Mouse (Mus musculus): ENCODE measurements at regions not wholly inside any gene's neighbourhood (a gene's known extent, or its start where the extent isn't known, plus 50 kb on each side); places are given as distances from the start of the nearest gene placed in this dataset.

DNA sequence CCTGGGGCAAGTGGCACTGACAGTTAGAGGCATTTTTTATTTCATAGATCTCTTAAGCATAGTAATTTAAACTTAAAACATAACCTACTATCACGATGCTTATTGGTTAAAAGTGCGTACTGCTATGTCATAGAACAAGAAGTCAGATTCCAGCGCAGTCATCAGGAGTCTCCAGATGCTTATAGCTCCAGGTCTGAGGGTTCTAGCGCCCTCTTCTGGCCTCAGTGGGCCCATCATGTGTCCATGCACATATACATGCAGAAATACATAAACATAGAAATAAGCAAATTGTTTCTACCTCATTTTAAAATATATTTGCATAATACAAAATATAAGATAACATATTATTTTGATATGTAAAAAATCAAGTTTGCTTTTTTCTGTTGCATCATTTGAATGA lies 1002.8 kb upstream of the Adgrl2 start:
- DNase-seq = no peak

DNA sequence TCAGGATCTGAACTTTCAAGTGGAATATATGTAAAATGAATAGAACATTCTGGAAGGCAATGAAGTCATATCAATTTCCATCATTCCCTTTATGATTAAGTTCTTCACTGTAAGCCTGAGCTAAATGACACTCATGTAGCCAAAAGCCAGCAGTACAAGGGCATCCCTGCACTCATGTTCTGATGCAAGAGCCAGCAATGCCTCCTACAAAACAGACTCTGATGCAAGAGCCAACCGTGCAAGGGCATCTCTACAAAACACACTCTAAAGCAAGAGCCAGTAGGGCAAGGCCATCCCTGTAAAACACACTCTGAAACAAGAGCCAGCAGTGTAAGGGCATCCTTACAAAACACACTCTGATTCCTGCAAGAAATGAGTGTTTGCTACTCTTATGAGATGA lies 997.4 kb upstream of the Adgrl2 start:
- DNase-seq = no peak

DNA sequence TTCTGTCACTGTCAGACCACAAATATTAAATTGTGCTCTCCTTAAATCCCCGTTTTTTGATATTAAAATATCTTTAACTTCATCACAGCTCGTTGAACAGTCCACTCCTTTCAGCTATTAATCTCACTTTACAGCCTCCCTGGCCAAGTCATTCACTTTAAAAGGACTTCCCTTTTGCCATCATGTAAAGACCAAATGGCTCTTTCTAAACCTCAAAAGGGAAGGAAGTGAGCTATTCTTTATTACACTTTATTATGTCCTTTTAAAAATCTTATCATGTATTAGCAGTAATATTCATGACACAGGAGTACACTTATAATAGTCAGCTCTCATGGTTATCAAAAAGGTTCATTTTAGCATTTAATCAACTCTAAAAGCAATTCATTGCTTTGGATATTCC lies 966.6 kb upstream of the Adgrl2 start:
- DNase-seq = no peak

DNA sequence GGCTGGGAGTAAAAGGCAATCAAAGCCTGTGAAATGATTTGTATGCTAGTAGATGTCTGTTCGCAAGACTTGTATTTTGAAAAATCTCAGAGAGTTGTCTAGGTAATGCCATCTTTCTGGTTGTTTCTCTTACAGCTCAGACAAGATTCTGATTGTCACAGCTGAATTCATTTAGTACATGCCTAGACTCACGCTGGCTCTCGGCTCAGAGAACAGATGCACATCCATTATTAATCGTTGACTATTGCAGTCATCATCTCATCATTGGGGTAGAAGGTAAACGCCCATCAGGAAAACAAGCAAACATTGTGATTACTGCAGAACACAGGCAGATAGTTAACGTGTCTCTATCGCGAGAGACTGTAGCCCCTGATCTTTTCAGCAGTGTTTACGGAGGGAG lies 945.8 kb upstream of the Adgrl2 start:
- DNase-seq = peak; percentile 4

DNA sequence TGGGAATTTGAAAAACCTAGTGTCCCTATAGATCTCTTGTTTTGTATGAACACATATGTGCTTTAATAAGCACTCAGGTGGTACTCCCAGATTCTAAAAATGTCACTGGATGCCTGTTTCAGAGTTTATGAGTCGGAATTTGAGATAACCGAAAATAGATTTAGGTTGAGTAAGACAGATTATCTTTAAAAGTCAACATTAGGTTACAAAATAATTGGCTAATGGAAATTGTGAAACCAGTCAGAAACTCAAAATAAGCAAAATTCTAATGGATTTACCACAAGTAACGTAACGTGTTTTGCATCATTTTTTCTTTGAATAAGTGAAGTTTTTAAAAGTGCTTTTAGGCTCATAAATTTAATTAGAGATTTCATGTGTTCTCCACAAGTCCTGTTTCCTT lies 944.5 kb upstream of the Adgrl2 start:
- no peak for DNase-seq

DNA sequence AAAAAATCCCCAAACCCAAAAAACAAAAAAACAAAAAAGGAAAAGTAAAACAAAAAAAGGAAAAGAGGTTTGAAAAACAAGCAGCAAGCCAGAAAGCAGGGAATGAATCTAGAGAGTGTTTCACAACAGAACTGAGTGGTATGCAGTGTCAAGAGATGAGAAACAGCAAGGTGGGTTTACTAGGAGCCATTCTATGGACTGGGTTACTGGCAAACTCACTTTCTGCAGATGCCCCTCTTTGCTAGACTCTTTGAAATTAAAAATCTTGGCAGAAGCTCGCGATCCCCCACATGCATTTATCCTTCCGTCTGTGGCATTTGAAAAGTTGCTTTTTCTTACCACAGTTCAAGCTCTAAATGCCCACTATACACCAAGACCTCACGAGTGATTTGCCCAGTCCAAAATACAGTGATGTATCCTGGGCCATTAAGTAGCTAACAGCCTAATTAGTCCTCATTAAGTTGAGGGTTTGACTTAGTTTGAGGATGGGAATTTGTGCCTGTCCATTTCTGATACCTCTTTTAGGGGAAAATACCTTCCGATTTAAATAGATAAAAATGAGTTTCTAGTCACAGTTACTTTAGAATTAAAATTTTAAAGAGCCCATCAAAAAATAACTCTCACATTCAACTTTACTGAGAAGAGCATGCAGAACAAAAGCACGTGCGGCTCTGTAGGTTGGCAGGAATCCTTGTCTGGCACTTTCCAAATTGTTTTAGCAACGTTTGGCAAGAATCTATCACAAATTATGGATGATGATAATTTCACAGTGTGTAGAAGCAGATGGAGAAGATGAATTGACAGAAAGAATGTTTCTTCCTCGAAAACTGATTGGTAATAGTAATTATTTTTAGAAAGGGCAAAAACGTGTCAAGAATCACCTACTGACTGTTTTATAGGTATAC lies 938.4 kb upstream of the Adgrl2 start:
- peak; percentile 34 for DNase-seq

DNA sequence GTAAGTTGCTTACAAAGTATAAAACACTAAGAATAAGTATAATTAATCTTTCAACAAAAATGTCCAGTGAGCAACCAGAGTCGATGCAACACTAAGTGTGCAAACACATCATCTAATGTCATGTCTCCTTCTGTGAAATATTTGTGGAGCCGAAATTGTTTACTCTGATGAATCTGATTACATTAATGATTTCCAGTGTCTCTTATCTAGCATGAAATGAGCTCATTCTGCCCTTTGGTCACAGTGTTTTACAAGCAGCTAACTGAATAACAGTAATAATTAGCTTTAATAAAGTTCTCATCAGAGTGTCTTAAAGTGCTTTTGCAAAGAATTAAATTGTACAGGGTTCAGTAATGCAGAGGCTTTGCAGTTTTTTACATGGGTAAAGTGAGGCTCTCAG lies 929.9 kb upstream of the Adgrl2 start:
- no peak for DNase-seq

DNA sequence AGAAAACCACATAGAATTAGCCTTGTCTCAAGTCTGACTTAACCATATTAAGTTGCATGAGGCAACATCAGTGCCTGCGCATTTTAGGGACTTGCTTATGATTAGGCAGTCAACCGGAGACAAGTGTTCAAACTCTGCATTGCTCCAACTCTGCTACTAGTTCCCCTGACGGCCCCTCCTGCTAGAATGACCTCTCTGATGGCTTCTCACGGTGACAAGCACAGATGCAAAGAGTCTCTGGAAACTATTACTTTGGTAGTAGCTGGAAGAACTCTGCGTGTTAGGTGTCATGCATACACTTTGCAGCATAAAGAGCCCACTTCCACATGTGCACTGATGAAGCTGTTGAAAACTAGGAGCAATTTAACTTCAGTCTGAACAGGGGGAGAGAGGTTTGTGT lies 927.8 kb upstream of the Adgrl2 start:
- DNase-seq = no peak

DNA sequence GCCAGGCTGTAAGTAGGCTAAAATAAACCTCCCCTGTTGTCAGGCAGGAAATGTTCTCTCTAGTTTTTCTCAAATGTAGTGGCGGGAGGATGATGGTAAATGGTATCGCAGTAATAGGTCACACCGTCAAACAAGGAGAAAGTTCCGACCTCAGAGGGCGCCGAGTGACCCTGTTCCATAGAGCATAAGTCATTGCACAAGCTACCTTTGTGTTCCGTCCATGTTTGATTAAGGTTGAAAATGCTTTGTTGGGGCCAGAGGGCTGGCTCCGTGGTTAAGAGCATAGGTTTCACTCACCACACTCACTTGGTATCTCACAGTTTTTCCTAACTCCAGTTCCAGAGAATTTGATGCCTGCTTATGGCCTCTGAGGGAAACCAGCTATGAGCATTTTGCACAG lies 920.4 kb upstream of the Adgrl2 start:
- DNase-seq = no peak

DNA sequence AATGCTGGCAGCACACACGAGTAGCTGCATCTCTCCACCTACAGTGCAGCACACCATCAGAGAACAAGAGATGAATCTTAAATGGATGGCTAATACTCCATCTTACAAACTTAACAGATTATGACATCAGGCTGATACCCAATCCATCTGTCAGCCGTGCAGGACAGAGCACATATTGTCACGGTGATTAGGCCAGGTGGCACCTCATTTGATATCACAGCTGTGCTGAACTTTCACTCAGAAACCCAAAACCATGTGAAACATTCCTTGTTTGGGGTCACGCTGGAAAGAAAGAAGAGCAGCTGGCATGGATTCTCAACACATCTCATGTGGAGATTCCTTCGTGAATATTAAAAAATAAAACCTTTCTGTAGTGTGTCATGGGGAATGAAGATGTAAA lies 911.4 kb upstream of the Adgrl2 start:
- DNase-seq = no peak

DNA sequence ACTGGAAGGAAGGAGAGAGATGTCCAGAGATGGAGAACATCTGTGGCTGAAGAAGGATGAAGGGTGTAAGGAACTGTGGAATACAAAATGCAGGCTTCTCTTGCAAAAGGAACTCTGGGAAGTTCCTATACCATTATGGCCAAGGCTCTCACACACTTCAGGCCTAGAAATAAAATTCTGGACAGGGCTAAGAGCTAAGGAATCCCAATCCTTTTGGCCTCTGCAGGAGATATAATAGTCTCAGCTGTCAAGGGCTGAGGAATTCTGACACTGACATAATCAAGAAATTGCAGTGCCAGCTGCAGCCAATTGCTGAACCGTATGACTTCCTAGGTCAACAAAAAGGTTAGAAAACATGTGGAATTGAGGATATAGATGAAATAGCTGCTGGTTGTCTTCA lies 886.2 kb upstream of the Adgrl2 start:
- no peak for DNase-seq

DNA sequence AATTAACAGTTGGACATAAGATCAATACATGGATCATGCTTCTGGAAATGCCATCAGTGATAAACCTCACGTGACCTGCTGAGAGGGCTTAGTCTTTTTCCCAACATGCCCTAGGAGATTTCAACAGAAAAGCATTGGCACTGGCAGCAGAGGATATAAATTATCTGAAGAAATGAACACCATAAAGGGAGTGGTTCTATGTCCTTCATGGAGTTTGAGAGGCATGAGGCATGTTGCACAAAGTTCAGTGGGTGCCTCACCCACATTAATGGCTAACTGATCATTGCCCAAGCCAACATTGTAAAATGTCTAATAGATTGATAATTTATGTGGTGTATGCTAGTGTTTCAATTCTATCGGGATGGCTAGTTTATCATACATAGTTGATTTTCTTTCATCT lies 875.6 kb upstream of the Adgrl2 start:
- no peak for DNase-seq

DNA sequence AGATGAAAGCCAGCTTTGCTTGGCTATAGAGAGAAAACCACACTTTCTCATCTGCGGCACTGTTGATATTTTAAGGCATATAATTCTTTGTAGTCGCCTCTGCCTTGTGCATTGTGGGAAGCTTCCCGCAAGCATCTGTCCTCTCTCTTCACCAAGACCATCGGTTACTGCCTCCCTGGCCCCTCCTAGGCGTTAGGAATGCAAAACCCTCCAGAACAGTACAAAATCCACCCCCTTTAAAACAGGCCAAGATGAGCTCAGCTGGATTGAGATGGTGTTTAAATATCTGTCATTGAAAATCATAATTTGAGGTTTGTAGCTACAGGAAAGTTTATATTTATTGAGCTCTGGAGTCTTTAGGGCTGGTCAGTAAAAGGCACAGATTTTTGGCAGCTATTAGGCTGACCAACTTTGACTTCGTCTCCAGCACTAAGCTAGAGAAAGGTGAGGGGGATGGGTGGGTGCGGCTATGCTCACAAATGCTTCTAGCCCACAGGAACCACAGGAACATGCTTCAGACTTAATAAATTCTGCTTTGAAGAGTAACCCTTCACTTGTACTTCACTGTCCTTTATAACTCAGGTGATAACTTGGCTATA lies 856.7 kb upstream of the Adgrl2 start:
- no peak for DNase-seq

DNA sequence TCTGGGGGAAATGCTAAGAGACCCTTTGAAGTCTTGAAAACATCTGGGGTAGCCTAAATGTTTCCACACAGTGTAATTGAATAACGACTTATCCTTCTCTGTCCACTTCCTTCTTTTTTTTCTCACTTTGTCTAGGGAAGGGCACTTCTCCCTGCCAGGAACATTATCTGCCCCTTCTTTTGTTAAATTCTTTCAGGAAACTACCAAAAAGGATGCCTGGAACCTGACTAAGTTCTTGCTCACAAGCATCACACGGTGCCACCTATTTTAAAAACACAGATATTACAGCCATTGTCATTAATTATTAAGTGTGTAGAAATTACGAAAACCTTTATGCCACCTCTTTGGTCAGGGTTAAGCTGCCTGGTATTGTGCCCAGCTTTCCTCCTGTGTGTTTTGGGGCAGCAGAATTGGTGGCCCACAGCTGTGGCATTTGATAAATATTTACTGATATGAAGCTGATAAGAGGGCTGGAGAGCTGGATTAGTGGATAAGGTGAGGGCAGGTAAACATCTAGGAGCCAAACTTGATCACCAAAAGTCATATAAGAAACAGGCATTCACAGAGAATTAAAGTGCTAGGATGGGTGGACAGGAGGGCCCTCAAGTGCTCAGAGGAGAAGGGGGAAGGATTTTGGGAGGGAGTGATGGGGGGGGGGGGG lies 855.6 kb upstream of the Adgrl2 start:
- no peak for DNase-seq

DNA sequence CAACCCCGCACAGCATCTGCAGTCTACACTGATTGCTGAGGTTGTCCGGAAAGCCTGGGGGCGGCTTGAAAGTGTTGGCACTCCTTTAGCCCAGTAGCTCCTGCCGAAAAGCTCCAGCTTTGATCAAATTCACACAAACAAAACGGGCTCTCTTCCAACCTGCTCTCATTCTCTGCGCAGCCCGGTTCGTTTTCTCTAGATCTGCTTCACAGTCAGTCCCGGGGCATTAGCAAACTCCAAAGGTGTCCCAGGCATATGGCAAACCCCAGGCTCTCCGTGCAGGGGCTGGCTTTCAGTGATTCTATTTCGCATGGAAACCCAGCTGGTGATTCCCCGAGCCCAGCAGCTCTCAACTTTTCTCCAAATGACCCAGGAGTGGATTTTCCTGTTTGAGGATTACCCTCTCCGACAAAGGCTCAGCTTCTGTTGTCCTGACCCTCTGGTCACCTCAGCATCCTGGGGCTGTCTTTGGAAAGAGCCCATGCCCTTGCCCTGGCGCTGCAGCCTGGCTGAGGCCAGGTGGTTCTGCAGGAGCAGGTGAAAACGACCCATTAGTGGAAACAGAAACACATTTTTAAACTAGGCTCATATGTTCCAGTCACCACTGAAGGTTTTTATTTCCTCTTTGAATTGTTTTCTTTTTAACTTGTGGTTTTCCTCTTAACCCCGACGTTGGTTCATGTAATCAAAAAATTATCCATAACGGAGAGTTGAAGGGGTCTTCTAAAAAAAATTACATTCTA lies 854.9 kb upstream of the Adgrl2 start:
- DNase-seq = peak; percentile 5

DNA sequence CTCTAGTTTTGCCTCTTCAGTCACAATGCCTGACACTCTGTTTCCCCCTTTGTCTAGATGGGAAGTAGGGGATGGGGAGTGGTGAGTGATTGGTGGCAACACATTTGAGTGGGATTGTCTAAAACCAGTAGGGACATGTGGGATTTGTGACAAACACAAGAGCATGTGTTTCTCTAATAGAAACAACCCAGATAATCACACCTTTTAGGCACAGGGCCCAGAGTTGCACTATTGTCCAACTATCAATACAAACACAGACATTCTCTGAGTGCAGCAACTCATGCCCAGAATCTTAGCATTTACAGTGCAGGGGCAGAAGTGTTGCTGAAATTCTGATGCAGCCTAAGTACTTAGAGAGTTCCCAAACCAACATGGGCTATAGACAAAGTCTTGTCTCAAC lies 847.6 kb upstream of the Adgrl2 start:
- no peak for DNase-seq

DNA sequence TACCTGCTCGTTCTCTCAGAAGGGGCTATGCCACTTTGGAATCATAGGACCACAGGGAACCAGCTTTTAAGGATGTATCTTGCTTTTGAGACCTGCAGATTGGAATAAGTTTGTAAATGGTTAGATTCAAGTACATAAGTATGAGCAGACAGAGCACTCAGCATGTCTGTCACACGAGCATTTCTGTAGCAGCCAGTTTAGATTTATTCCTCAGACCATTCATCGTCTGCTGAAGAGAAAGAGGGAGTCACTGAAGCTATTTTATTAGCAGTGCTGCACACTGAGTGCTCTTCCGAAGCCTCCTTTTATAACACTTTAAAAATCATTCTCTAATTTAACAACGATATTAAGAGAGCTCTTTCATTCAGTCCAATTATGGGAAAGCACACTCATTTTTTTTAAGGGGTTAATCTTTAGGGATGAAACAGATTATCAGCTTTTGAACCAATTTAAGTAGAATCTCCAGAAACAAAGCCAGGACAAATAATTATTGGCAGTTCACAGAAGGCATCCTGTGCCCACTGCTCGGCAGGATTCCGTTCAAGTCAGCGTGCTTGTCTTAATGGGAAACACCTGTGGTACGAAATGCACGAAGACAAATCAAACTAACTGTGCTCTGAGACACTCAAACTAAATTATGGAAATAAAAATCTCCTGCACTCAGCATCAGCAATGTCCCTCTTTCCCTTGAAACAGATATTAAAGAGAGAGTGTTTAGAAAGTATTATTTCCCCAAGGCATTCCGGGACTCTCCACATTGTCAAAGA lies 846.3 kb upstream of the Adgrl2 start:
- no peak for DNase-seq

DNA sequence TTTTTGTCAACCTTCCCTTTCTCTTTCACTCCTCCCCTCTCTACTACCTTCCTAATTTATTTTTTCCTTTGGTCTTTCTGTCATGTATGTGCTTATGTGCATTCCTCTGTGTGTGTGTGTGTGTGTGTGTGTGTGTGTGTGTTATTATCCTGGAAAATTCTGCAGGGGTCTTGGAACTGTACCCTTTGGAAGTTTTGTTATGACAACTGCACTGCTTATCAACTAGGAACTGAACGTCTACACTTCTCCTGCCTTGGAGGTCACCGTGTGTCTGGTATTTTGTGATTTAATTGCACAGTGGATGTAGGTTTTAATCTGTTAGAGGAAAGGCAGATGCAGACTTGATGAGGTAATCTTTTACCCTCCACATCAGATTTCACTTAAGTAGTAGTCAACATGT lies 836.8 kb upstream of the Adgrl2 start:
- DNase-seq = no peak

DNA sequence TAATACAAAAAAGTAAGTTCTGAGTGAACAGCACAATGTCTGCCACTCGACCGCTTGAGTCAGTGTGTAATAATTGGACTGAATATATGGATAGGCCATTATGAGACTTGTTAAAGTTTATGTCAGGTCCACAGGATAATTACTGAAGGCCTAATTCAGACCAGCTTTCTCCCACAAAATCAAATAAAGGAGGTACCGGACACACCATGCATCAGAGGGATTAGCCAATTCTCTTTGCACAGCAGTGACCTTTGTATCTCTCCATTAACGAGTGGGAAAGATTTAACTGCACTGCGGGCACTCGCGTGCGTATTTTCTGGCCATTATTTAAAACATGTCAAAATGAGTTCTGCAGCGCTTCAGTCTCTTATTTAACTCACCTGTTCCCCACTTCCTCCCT lies 836.4 kb upstream of the Adgrl2 start:
- no peak for DNase-seq

DNA sequence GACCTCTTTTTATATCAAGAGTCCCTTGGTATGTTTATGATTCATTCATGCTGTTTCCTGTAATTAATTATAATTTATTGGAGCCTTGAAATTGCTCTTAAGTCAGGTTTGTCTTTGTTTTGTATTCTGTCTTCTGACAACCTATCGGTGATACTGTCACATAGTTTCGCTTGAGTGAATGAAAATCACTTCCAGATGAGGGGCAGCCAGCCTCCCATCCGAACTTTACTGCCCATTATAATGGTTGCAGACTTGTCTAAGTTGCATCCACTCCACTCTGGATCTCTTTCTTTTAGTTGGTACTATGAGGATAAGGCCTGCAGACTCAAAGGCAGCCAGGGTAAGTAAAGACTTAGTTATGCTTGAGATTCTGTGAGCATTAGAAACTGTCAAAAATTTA lies 830.3 kb upstream of the Adgrl2 start:
- DNase-seq = no peak

DNA sequence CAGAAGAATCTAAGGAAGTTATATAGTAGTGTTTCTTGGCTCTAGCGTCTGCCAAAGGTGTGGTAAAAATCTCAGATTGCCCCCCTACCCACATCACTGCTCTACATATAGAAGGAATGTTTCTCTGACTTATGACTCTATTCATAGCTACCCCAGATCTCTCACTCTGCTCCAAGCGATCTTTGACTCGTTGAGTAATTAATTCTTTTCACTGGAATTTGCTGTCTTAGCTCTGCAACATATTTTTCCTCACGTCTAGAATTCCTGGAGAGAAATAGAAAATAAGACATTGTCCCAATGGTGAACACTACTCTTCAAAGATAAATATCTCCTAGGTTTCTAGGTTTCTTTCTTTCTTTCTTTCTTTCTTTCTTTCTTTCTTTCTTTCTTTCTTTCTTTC lies 829.5 kb upstream of the Adgrl2 start:
- no peak for DNase-seq

DNA sequence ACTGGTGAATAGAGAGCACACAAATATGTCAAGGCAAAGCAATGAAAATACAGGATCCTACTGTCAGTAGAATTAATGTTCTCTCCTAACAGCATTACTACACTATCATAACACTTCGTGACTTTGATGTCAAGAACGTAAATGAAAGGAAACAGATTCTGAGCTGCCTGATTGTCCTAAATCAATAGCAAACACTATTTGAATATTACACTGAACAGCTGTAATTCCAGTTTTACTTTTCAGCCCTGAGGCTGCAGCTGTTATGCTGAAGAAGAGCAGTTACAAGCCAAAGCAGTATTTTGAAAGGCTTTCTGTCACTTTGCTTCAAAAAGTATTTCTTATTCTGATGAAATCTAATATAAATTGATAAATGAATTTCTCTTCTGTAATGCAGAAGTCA lies 828.7 kb upstream of the Adgrl2 start:
- no peak for DNase-seq

DNA sequence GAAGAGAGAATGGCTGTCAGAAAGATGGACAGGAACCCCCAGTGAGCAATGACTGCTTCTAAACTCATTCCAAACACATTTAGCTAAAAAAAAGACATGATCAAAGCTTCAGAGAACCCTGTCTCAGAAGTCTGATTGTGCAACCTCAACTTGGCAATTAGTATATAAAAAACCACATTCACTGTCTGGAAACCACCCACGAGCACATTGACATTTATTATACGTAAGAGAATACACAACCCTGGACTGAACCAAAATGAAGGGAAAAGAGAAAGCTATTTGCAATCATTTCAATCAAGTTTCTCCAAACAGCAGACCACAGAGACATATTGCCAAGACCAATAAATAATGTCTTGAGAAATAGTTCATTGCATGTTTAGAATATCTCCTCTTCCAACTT lies 820.7 kb upstream of the Adgrl2 start:
- no peak for DNase-seq
